Mouse (Mus musculus): ENCODE data around the gene Ajap1.

GRCm38 (mm10) chr4:153424324-153424723 is 58.3 kb downstream of the Ajap1 start:
- no peak for TF ChIP-seq CTCF (IDR thresholded peaks at IDR 0.05; ENCODE audit: low read depth)
- TF ChIP-seq EP300 (IDR thresholded peaks at IDR 0.05; ENCODE audit: low read depth) = no peak

All from heart, postnatal 0 days (tissue).